Mouse (Mus musculus) lung, embryonic 16.5 days (tissue): ENCODE data around the gene Timm23. TPM values are rescaled to one million over a fixed set of nuclear protein-coding genes. Genes with fewer than 3 reads are reported as not detected.
"Not testable (repeated sequence)": the region's sequence is repeated elsewhere in the genome, so short reads cannot be mapped to it uniquely, and the experiment has no call there.

Experiments
- ATAC-seq: fragments of 200-750 bp; cut with Nextera tagmentation; 2 replicates; pipeline ENCODE4 v1.8.0; 2017; ENCODE audit warnings: low read depth, mild to moderate bottlenecking, moderate library complexity
- H3K27ac ChIP-seq: fragments of 300-500 bp; sonication (generic); 2 replicates; pipeline ENCODE4 v1.5.1; 2014; ENCODE audit warnings: mild to moderate bottlenecking, control low read depth, low read length
- H3K27me3 ChIP-seq: fragments of 300-500 bp; sonication (generic); 2 replicates; pipeline ENCODE4 v1.6.1; 2014; ENCODE audit warnings: low read depth, low read length, mixed read lengths; ENCODE audit not compliant: control insufficient read depth, insufficient read depth
- H3K36me3 ChIP-seq: fragments of 300-500 bp; sonication (generic); 2 replicates; pipeline ENCODE4 v1.6.1; 2014; ENCODE audit warnings: low read length; ENCODE audit not compliant: control insufficient read depth, insufficient read depth
- H3K4me1 ChIP-seq: fragments of 300-500 bp; sonication (generic); replicated peaks from 2 replicates; pipeline ENCODE4 v1.6.1; 2014; ENCODE audit warnings: low read length, mixed read lengths; ENCODE audit not compliant: control insufficient read depth, insufficient read depth
- H3K4me2 ChIP-seq: fragments of 300-500 bp; sonication (generic); 2 replicates; pipeline ENCODE4 v1.6.1; 2014; ENCODE audit warnings: low read depth, low read length, control low read depth
- H3K4me3 ChIP-seq: fragments of 300-500 bp; sonication (generic); 2 replicates; pipeline ENCODE4 v1.5.1; 2014; ENCODE audit warnings: mild to moderate bottlenecking, low read length, control low read depth
- H3K9ac ChIP-seq: fragments of 300-500 bp; sonication (generic); 2 replicates; pipeline ENCODE4 v1.6.1; 2014; ENCODE audit warnings: low read length, control low read depth
- H3K9me3 ChIP-seq: fragments of 300-500 bp; sonication (generic); 2 replicates; pipeline ENCODE4 v1.6.1; 2016; ENCODE audit warnings: low read length; ENCODE audit not compliant: control insufficient read depth
- WGBS: fragments of 180-500 bp; shearing (Covaris S2); extraction: QIAGEN DNeasy Blood & Tissue Kit; methylation state at CpG from one replicate; pipeline ENCODE4 v1.1.7; 2014; 5-methylcytosine and 5-hydroxymethylcytosine counted together
- polyA plus RNA-seq: library from polyadenylated mRNA; unstranded; fragments of >200 nt; fragmentation: Nextera tagmentation; extraction: Ambion mirVana; gene quantifications from 2 replicates; pipeline ENCODE4 v1.2.1, GENCODE M21; 2015

Timm23 gene
- polyA plus RNA-seq, 1 experiment from 2014 or later, result 224 TPM

GRCm38 (mm10) chr14:32191926-32192325, 9.8 kb downstream of the Timm23 start:
- no peak overlapping the region for H3K9ac ChIP-seq
- H3K27me3 ChIP-seq, result no peaks in the 10 kb centered on the region
- no peaks in the 10 kb centered on the region for H3K9me3 ChIP-seq
- no peak for ATAC-seq
- no peak overlapping the region for H3K27ac ChIP-seq
- H3K36me3 ChIP-seq, result peaks cover 18% of the 10 kb centered on the region
- H3K4me2 ChIP-seq, result no peak overlapping the region
- H3K4me1 ChIP-seq, result no peaks in the 10 kb centered on the region
- WGBS, result 88% methylated on average over 5 of the region's 5 CpGs
- H3K4me3 ChIP-seq, result no peak overlapping the region

GRCm38 (mm10) chr14:32190627-32191391, 10.9 kb downstream of the Timm23 start:
- Histone ChIP-seq H3K9ac (no peak overlapping the region), H3K36me3 (peaks cover 21% of the 10 kb centered on the region), H3K27me3 (no peaks in the 10 kb centered on the region), H3K4me2 (no peak overlapping the region), H3K4me3 (no peak overlapping the region), H3K27ac (no peak overlapping the region), H3K4me1 (no peaks in the 10 kb centered on the region), H3K9me3 (no peaks in the 10 kb centered on the region)
- 83% methylated on average over 6 of the region's 6 CpGs for WGBS
- ATAC-seq, result no peak

GRCm38 (mm10) chr14:32183846-32184245, 17.9 kb downstream of the Timm23 start:
- peaks cover 58% of the 10 kb centered on the region for H3K36me3 ChIP-seq
- no peak overlapping the region for H3K27ac ChIP-seq
- no peak for ATAC-seq
- no peaks in the 10 kb centered on the region for H3K9me3 ChIP-seq
- H3K4me3 ChIP-seq, result no peak overlapping the region
- H3K27me3 ChIP-seq, result no peaks in the 10 kb centered on the region
- no peak overlapping the region for H3K9ac ChIP-seq
- H3K4me2 ChIP-seq, result no peak overlapping the region
- H3K4me1 ChIP-seq, result no peaks in the 10 kb centered on the region
- WGBS, result 93% methylated on average over 4 of the region's 4 CpGs

GRCm38 (mm10) chr14:32180861-32181260, 20.8 kb downstream of the Timm23 start:
- no peak for ATAC-seq
- Histone ChIP-seq H3K4me2 (no peak overlapping the region), H3K27ac (no peak overlapping the region), H3K9me3 (no peaks in the 10 kb centered on the region), H3K4me1 (no peaks in the 10 kb centered on the region), H3K36me3 (peaks cover 46% of the 10 kb centered on the region), H3K27me3 (no peaks in the 10 kb centered on the region), H3K9ac (no peak overlapping the region), H3K4me3 (no peak overlapping the region)
- 84% methylated on average over 6 of the region's 6 CpGs for WGBS

- no peak overlapping the region for H3K9ac ChIP-seq
- WGBS, result 85% methylated on average over 10 of the region's 10 CpGs
- no peaks in the 10 kb centered on the region for H3K9me3 ChIP-seq
- ATAC-seq, result no peak
- H3K27me3 ChIP-seq, result no peaks in the 10 kb centered on the region
- no peaks in the 10 kb centered on the region for H3K4me1 ChIP-seq
- peaks cover 42% of the 10 kb centered on the region for H3K36me3 ChIP-seq
- H3K4me3 ChIP-seq, result no peak overlapping the region
- H3K27ac ChIP-seq, result no peak overlapping the region
- no peak overlapping the region for H3K4me2 ChIP-seq
Measured at GRCm38 (mm10) chr14:32179393-32180195, 22.1 kb downstream of the Timm23 start.

GRCm38 (mm10) chr14:32176590-32176989, 25.1 kb downstream of the Timm23 start:
- not testable (repeated sequence) for H3K4me2 ChIP-seq, H3K9me3 ChIP-seq, ATAC-seq, H3K9ac ChIP-seq, H3K27me3 ChIP-seq, H3K27ac ChIP-seq, H3K4me3 ChIP-seq, H3K4me1 ChIP-seq
- H3K36me3 ChIP-seq, result peaks cover 24% of the 10 kb centered on the region
- WGBS, result 86% methylated on average over 4 of the region's 5 CpGs

GRCm38 (mm10) chr14:32175310-32175709, 26.4 kb downstream of the Timm23 start:
- WGBS, result 89% methylated on average over 2 of the region's 2 CpGs
- no peaks in the 10 kb centered on the region for H3K9me3 ChIP-seq
- H3K27me3 ChIP-seq, result no peaks in the 10 kb centered on the region
- H3K4me1 ChIP-seq, result no peaks in the 10 kb centered on the region
- H3K36me3 ChIP-seq, result peaks cover 16% of the 10 kb centered on the region
- H3K4me2 ChIP-seq, result no peak overlapping the region
- no peak for ATAC-seq
- no peak overlapping the region for H3K4me3 ChIP-seq
- H3K9ac ChIP-seq, result no peak overlapping the region
- no peak overlapping the region for H3K27ac ChIP-seq

GRCm38 (mm10) chr14:32170137-32170536, 31.6 kb downstream of the Timm23 start:
- no peak overlapping the region for H3K4me3 ChIP-seq
- no peak overlapping the region for H3K4me2 ChIP-seq
- no peak for ATAC-seq
- H3K36me3 ChIP-seq, result peaks cover 8% of the 10 kb centered on the region; the same call in 1 of the 2 replicates
- peaks cover 16% of the 10 kb centered on the region for H3K4me1 ChIP-seq
- H3K9ac ChIP-seq, result no peak overlapping the region
- no peak overlapping the region for H3K27ac ChIP-seq
- WGBS, result 89% methylated on average over 4 of the region's 4 CpGs
- H3K27me3 ChIP-seq, result no peaks in the 10 kb centered on the region
- no peaks in the 10 kb centered on the region for H3K9me3 ChIP-seq

GRCm38 (mm10) chr14:32168653-32169231, 33.0 kb downstream of the Timm23 start:
- no peaks in the 10 kb centered on the region for H3K9me3 ChIP-seq
- no peak overlapping the region for H3K27ac ChIP-seq
- H3K4me2 ChIP-seq, result no peak overlapping the region
- H3K27me3 ChIP-seq, result no peaks in the 10 kb centered on the region
- H3K36me3 ChIP-seq, result peaks cover 3% of the 10 kb centered on the region; the same call in 1 of the 2 replicates
- no peak overlapping the region for H3K4me3 ChIP-seq
- no peak overlapping the region for H3K9ac ChIP-seq
- H3K4me1 ChIP-seq, result peaks cover 24% of the 10 kb centered on the region
- WGBS, result 70% methylated on average over 3 of the region's 3 CpGs
- ATAC-seq, result no peak
